Mouse (Mus musculus) heart, adult 11 months (tissue): Measurements from ENCODE around the gene Fgfr2.
"Not testable (repeated sequence)": the region's sequence is repeated elsewhere in the genome, so short reads cannot be mapped to it uniquely, and the experiment has no call there.

Experiments
- DNase-seq: peaks from one replicate; pipeline ENCODE4 v3.0.0; 2022

The Fgfr2 gene

GRCm38 (mm10) chr7:132556575-132556974 is 566.6 kb downstream of the Fgfr2 start:
- no peak for DNase-seq

- DNase-seq: no peak
Observed at GRCm38 (mm10) chr7:132555911-132556310, 567.2 kb downstream of the Fgfr2 start.

GRCm38 (mm10) chr7:132554091-132554490 is 569.1 kb downstream of the Fgfr2 start:
- no peak for DNase-seq

- peak; percentile 99 for DNase-seq
Observed at GRCm38 (mm10) chr7:132551351-132552126, 571.6 kb downstream of the Fgfr2 start.

- DNase-seq: peak; percentile 75
Observed at GRCm38 (mm10) chr7:132547126-132547525, 576.0 kb downstream of the Fgfr2 start.

- peak; percentile 59 for DNase-seq
Observed at GRCm38 (mm10) chr7:132542427-132542826, 580.7 kb downstream of the Fgfr2 start.

GRCm38 (mm10) chr7:132541566-132541965 is 581.6 kb downstream of the Fgfr2 start:
- DNase-seq: peak; percentile 74

- peak; percentile 48 for DNase-seq
Observed at GRCm38 (mm10) chr7:132540597-132540996, 582.6 kb downstream of the Fgfr2 start.

GRCm38 (mm10) chr7:132529206-132529605 is 593.9 kb downstream of the Fgfr2 start:
- no peak for DNase-seq

GRCm38 (mm10) chr7:132513419-132513982 is 609.6 kb downstream of the Fgfr2 start:
- DNase-seq: no peak

GRCm38 (mm10) chr7:132509110-132509509 is 614.0 kb downstream of the Fgfr2 start:
- DNase-seq: no peak

- no peak for DNase-seq
Observed at GRCm38 (mm10) chr7:132507361-132507760, 615.8 kb downstream of the Fgfr2 start.

- no peak for DNase-seq
Observed at GRCm38 (mm10) chr7:132506226-132506625, 616.9 kb downstream of the Fgfr2 start.

GRCm38 (mm10) chr7:132502445-132502844 is 620.7 kb downstream of the Fgfr2 start:
- DNase-seq: not testable (repeated sequence)

GRCm38 (mm10) chr7:132497142-132497541 is 626.0 kb downstream of the Fgfr2 start:
- DNase-seq: no peak

GRCm38 (mm10) chr7:132494263-132494662 is 628.9 kb downstream of the Fgfr2 start:
- DNase-seq: no peak

- DNase-seq: no peak
Observed at GRCm38 (mm10) chr7:132493632-132494031, 629.5 kb downstream of the Fgfr2 start.

- DNase-seq: no peak
Observed at GRCm38 (mm10) chr7:132491902-132492301, 631.2 kb downstream of the Fgfr2 start.

GRCm38 (mm10) chr7:132487361-132487760 is 635.8 kb downstream of the Fgfr2 start:
- DNase-seq: no peak

GRCm38 (mm10) chr7:132486403-132487178 is 636.6 kb downstream of the Fgfr2 start:
- DNase-seq: no peak

GRCm38 (mm10) chr7:132484424-132484823 is 638.7 kb downstream of the Fgfr2 start:
- DNase-seq: no peak

GRCm38 (mm10) chr7:132480696-132481306 is 642.3 kb downstream of the Fgfr2 start:
- DNase-seq: no peak

GRCm38 (mm10) chr7:132478295-132478809 is 644.8 kb downstream of the Fgfr2 start:
- DNase-seq: no peak
